ENCODE assay signal across 34 mouse cellular contexts in genomic region chr5:62539304-62539703, GRCm38 (mm10).
"Had no signal": no experiment of that assay in that cellular context is flagged by ENCODE, and none has a peak within 500 bp of the region (broad histone marks: within the 10 kb centered on the region; RNA-seq: fewer than 3 reads in every experiment).

No protein-coding gene starts in this region.

- H3K9me3 ChIP-seq: heart, embryonic 12.5 days; heart, embryonic 13.5 days; heart, embryonic 15.5 days; hindbrain, embryonic 10.5 days; hindbrain, embryonic 12.5 days; hindbrain, embryonic 13.5 days; hindbrain, embryonic 15.5 days; intestine, embryonic 15.5 days; kidney, embryonic 15.5 days had no signal

- H3K27ac ChIP-seq: heart, embryonic 13.5 days; heart, embryonic 15.5 days; hindbrain, embryonic 10.5 days; hindbrain, embryonic 12.5 days; hindbrain, embryonic 13.5 days; hindbrain, embryonic 14.5 days; hindbrain, embryonic 15.5 days; hindbrain, postnatal 0 days; intestine, embryonic 15.5 days; kidney, embryonic 15.5 days; kidney, postnatal 0 days; layer of hippocampus, adult 2 months; left cerebral cortex, adult 2 months had no signal

- H3K4me2 ChIP-seq: heart, embryonic 11.5 days; heart, embryonic 12.5 days; heart, embryonic 13.5 days; heart, embryonic 15.5 days; hindbrain, embryonic 12.5 days; hindbrain, embryonic 13.5 days; hindbrain, embryonic 14.5 days; hindbrain, embryonic 15.5 days; intestine, embryonic 15.5 days; kidney, embryonic 15.5 days had no signal

- DNase-seq: heart, postnatal 10 days; heart, postnatal 14 days; heart, postnatal 36 days; heart, postnatal 4 days; kidney, adult 11 months; kidney, adult 18-20 months; kidney, adult 2 months; kidney, adult 8-10 months; kidney, adult 9 months; kidney, postnatal 10 days; kidney, postnatal 14 days; kidney, postnatal 25 days; kidney, postnatal 36 days; kidney, postnatal 4 days; layer of hippocampus, adult 9-11 months; layer of hippocampus, postnatal 36 days had no signal

- H3K27me3 ChIP-seq: heart, embryonic 12.5 days; heart, embryonic 13.5 days; heart, embryonic 15.5 days; hindbrain, embryonic 12.5 days; hindbrain, embryonic 13.5 days; hindbrain, embryonic 15.5 days; intestine, embryonic 15.5 days; kidney, embryonic 15.5 days had no signal

- H3K36me3 ChIP-seq: heart, embryonic 12.5 days; heart, embryonic 13.5 days; heart, embryonic 15.5 days; hindbrain, embryonic 10.5 days; hindbrain, embryonic 12.5 days; hindbrain, embryonic 13.5 days; hindbrain, embryonic 15.5 days; intestine, embryonic 15.5 days; kidney, embryonic 15.5 days had no signal

- H3K9ac ChIP-seq: heart, embryonic 12.5 days; heart, embryonic 13.5 days; heart, embryonic 15.5 days; hindbrain, embryonic 12.5 days; hindbrain, embryonic 13.5 days; hindbrain, embryonic 14.5 days; hindbrain, embryonic 15.5 days; intestine, embryonic 15.5 days; kidney, embryonic 15.5 days had no signal

- H3K4me1 ChIP-seq: heart, embryonic 12.5 days; heart, embryonic 13.5 days; heart, embryonic 15.5 days; hindbrain, embryonic 10.5 days; hindbrain, embryonic 12.5 days; hindbrain, embryonic 13.5 days; hindbrain, embryonic 15.5 days; intestine, embryonic 15.5 days; kidney, embryonic 15.5 days had no signal

- H3K4me3 ChIP-seq: heart, embryonic 12.5 days; heart, embryonic 13.5 days; heart, embryonic 15.5 days; hindbrain, embryonic 10.5 days; hindbrain, embryonic 12.5 days; hindbrain, embryonic 13.5 days; hindbrain, embryonic 15.5 days; intestine, embryonic 15.5 days; kidney, embryonic 15.5 days; layer of hippocampus, adult 2 months; left cerebral cortex, adult 2 months had no signal

- ATAC-seq: hindbrain, embryonic 16.5 days; hindbrain, postnatal 0 days; intestine, embryonic 15.5 days; intestine, embryonic 16.5 days; intestine, postnatal 0 days had no signal
